Mouse (Mus musculus) gastrocnemius, postnatal 36 days (tissue): Measurements from ENCODE around the gene Gm2115. TPM values are rescaled to one million over a fixed set of nuclear protein-coding genes. Genes with fewer than 3 reads are reported as not detected.

ENCODE experiments used
- DNase-seq, 2 experiments: peaks; one replicate each; pipeline ENCODE4 v3.0.0; 2022
- intact Hi-C: fragments of 180-260 bp; cut with DNase I; formaldehyde crosslinking; loops from one replicate; pipeline ENCODE4 v1.15.1; 2025
- long read RNA-seq, 2 experiments: library from polyadenylated mRNA; stranded (forward); transcript quantifications; one replicate each; pipeline ENCODE4 v2.0.0; 2021
- total RNA-seq, 2 experiments: library from RNA; stranded (reverse); gene quantifications; 2 replicates each; pipeline ENCODE4 v1.2.3; 2021

The Gm2115 gene
- under 1 TPM; 0.07 to 0.10 TPM for total RNA-seq
- long read RNA-seq, experiment 1: 0 reads
- long read RNA-seq, experiment 2: 0 reads

GRCm38 (mm10) chr7:84528796-84529533 lies at the start of gene Gm2115:
Gene Gm2115 (plus strand): TSS chr7:84528954.
- intact Hi-C loops: no loop called here
- no peak for DNase-seq

DNA sequence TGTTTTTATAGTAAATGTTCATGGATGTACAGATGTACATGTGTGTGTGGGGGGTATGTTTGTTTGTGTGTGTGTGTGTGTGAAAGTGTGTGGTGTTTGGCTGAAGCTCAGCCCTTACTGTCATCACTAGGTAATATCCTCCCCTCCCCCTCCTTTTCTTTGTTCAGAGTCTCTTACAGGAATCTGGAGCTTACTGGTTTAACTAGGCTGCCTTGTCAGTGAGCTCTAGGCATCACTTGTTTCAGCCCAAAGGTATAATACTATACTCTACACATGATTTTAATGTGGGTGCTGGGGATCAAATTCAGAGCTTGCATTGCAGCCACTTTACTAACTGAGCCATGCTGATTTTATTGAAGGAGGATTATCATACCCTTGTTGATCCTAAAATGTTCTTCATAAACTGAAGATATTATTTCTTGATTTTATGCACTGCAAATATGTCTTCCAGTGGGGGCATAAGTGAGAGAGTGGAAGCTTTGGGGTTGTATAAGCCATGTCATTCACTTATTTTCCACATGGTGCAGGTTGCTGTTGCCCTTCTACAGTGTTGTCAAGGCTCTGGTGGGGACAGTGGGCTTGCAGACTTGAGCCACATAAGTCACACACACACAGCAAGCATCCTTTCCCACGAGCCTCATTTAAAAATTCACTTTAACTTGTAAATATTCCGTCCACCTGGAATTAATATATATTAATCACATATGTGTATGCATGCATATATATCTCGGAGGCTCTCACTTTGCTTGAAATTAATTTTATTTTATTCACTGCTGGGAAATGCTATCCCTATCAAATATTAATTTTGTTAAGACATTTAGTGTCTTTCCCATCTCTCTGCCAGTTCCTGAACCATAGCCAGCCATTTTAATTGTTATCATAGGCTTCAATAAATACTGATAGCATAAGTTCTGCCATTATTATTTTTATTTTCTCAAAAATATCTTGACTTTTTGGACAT lies 45.0 kb upstream of the Gm2115 start:
- DNase-seq: no peak
- intact Hi-C loops: no loop called here

- DNase-seq: no peak
- intact Hi-C loops: no loop called here
Observed at GRCm38 (mm10) chr7:84486485-84486884, 42.3 kb upstream of the Gm2115 start.

GRCm38 (mm10) chr7:84503163-84503562 lies 25.6 kb upstream of the Gm2115 start:
- no peak for DNase-seq
- intact Hi-C loops: no loop called here

- intact Hi-C loops: no loop called here
Observed at GRCm38 (mm10) chr7:84518533-84519198, 10.1 kb upstream of the Gm2115 start.

DNA sequence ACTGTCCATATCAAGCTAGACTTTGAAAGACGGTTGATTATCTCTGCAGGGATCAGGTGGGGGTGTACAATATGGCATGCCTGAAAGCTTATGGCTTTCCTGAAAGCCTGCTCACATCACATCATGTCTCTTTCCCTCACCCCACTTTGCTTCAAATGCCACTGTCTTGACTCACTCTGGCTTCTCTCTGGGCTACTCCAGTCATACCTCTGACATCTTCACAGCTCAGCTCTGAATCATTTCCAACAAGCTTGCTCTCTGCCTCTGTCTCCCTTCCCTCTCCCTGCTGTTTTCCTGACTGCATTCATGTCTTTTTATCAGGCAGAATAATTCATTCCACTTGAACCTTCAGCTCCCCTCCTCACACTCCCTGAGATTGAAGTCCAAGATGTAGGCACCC lies 7.4 kb upstream of the Gm2115 start:
- intact Hi-C loops: no loop called here
- no peak for DNase-seq

More at GRCm38 (mm10) chr7:84518533-84519198, 10.1 kb upstream of the Gm2115 start:
- DNase-seq: no peak

DNA sequence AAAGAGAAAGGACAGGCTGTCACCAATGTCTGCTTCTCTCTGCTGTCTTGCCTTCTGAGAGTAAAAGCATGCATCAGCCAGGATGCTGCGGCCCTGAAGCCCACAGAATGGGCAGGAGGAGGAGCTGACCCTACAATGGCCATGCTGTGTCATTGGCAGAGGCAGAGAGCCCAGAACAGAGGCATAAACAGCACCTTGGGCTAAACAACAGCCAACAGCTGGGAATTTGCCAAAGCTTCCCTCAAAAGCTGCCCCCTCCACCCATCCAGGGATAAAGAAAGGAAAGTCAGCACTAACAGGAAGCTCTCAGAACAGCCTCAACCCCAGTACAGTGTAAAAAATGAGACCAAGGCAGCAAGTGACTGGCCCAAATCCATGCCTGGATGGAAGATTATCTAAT lies 6.3 kb upstream of the Gm2115 start:
- intact Hi-C loops: no loop called here
- no peak for DNase-seq

DNA sequence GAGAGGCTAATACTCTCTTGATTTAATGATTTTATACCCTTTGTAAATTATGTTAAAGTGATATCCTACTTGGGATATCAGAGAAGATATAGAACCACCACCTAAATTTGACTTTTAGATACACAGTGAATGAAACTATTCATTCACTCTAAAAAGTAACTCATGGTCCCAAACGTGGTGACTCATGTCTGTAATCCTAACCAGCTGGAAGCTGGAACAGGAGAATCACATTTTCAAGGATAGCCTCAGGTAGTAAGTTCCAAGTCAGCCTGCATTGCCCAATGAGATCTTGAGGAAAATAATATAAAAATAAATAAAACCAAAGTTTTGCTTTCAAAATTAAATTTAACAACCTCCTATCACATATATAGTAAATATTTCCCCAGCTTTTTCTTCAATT lies 2.6 kb upstream of the Gm2115 start:
- DNase-seq: no peak
- intact Hi-C loops: no loop called here

DNA sequence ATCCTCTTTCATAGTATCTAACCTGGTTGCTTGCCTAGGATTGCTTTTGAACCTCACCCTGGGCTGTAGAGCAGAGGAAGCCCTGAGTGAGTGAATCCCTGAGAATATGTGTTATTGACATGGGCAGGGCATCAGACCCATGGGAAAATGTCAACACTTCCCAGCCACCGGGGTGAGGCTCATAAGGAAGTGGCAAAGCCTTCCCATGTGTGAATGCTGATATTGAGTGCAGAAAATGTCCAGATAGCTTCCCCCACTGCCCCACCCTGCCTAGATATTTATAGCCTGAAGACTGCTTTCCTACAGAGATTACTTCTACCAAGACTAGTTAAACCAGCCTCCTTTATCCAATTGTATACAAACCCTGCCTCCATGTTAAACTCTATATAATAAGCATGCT lies 4.0 kb downstream of the Gm2115 start:
- intact Hi-C loops: no loop called here
- DNase-seq: no peak

GRCm38 (mm10) chr7:84534632-84535031 lies 5.9 kb downstream of the Gm2115 start:
- no peak for DNase-seq
- intact Hi-C loops: no loop called here

- no peak for DNase-seq
- intact Hi-C loops: no loop called here
Observed at GRCm38 (mm10) chr7:84544946-84545345, 16.2 kb downstream of the Gm2115 start.

- no peak for DNase-seq
Observed at GRCm38 (mm10) chr7:84546667-84547066, 17.9 kb downstream of the Gm2115 start.

DNA sequence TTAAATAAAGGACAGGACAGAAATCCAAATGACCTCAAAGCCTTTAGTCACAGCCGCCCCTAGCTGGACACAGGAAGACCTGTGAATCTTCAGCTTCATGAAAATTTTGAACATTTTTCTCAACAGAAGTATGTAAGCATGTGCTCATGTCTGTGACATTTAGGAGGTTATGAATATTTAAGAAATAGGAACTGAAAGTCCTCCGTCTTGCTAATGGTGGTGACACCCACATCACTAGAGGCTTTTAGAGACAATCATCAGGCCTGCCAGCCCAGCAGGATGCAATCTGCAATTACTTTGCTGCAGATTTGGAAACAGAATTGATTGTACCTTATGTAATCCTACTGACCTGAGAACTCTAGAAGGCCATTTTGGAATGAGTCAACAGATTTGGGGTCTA lies 22.7 kb downstream of the Gm2115 start:
- intact Hi-C loops: no loop called here
- DNase-seq: no peak

More at GRCm38 (mm10) chr7:84546667-84547066, 17.9 kb downstream of the Gm2115 start:
- intact Hi-C loops: no loop called here

- intact Hi-C loops: no loop called here
- DNase-seq: no peak
Observed at GRCm38 (mm10) chr7:84555294-84555693, 26.5 kb downstream of the Gm2115 start.

GRCm38 (mm10) chr7:84557332-84557731 lies 28.6 kb downstream of the Gm2115 start:
- DNase-seq: no peak
- intact Hi-C loops: no loop called here

- intact Hi-C loops: no loop called here
- DNase-seq: no peak
Observed at GRCm38 (mm10) chr7:84560500-84560899, 31.7 kb downstream of the Gm2115 start.

- DNase-seq: no peak
- intact Hi-C loops: no loop called here
Observed at GRCm38 (mm10) chr7:84564236-84564635, 35.5 kb downstream of the Gm2115 start.

DNA sequence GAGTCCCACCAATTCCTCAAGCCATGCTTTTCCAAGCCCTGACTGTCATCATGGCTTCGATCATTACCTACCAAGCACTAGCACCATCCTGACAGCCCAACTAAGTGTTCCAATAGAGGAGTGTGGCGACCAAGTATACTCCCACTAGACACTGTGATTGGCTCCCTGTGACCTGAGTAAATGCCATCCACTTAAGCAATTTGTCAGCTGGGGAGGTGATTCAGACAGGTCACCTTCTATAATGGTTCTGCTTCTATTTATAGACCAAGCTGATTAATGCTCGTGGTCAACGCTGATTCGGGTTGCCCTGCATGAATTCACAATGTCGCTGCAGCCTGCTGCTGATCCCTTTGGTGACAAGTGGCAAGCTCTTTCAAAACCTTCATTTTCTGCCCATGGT lies 37.4 kb downstream of the Gm2115 start:
- intact Hi-C loops: no loop called here

GRCm38 (mm10) chr7:84577034-84577433 lies 48.3 kb downstream of the Gm2115 start:
- intact Hi-C loops: no loop called here

More for the DNA sequence above, 37.4 kb downstream of the Gm2115 start:
- no peak for DNase-seq

DNA sequence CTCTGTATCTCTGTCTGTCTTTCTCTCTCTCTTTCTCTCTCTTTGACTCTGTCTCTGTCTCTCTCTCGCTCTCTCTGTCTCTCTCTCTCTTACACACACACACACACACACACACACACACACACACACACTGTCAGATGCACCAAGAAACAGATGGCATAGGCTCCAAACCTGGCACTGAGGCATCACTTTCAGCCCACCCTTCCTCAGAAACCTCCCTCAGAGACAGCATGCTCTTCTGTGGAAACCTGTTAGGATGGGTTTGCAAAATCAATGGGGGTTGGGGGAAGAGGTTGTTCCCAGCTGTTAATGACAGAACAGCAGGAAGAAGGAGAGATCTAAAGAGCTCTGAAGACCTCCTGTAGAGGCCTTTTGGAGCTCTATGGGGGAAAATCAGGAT lies 50.1 kb downstream of the Gm2115 start:
- DNase-seq: no peak
- intact Hi-C loops: no loop called here

More at GRCm38 (mm10) chr7:84577034-84577433, 48.3 kb downstream of the Gm2115 start:
- DNase-seq: no peak

DNA sequence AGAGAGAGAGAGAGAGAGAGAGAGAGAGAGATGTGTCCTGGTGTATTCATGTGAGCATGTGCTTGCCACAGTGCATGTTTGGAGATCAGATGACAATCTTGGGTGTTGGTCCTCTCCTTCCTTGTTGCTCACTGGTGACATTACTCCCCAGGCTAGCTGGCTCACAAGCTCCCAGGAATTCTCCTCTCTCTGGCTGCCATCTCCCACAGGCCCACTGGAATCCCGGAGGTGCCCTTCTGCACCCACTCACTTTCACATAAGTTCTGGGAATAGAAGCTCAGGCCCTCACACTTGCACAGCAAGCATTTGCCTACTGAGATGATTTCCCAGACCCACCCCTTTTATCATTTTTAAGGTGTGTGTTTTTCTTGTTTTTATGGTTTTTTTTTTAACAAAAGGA lies 51.0 kb downstream of the Gm2115 start:
- intact Hi-C loops: no loop called here
- DNase-seq: no peak
